Mouse (Mus musculus) B cell, adult (primary cell): ENCODE measurements around the gene Nkx2-4. TPM values are rescaled to one million over a fixed set of nuclear protein-coding genes. Genes with fewer than 3 reads are reported as not detected.

Experiments
- total RNA-seq: library from RNA; stranded (reverse); gene quantifications from 4 replicates; pipeline ENCODE4 v1.2.4, GENCODE M21; 2023; ENCODE audit not compliant: inconsistent age

Gene Nkx2-4
- not detected in 4 replicates for total RNA-seq

DNA sequence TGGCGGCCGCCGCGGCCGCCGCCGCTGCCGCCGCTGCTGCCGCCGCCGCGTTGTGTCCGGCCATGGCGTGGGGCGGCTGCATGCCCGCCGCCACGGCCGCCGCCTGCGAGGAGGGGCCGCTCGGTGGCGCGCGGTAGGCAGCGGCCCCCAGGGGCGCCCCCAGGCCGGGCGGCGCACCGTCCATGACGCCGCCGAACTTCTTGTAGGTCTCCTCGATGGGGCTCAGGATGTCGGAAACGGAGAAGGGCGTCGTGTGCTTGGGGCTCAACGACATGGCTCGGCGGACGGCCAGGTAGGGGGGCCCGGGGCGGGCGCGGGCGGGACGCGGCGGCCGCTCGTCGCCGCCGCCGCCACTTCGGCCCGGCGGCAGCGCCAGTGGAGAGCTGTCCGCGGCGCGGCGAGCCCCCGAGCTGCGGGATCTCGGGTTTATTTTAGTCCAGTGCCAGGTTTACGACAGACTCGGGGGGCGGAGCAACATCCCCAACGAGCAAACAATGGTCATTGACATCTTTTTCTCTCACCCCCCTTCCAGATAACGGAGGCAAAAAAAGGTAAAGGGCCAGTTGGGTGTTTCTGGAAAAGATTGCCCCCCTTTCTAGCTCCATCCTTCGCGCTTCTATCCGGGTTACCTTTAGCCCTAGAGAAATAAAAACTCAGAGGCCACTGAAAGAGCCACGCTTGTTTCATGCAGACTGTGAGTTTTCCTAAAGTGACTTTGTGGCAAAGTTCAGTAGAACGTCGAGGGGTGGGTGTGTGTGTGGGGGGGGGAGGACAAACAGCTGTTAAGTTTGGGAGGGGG, at the start of gene Nkx2-4:
Nkx2-4 (minus strand) TSS at position 374 of the 799 bp plus-strand sequence.

Other genes starting within 250 kb of the Nkx2-4 start
- 24.2 to 29.4 TPM (median 24.9 TPM) in 4 replicates for gene Kiz, start 229.6 kb downstream of the Nkx2-4 start, total RNA-seq
- 159 to 187 TPM (median 177 TPM) in 4 replicates for gene Xrn2, start 72.4 kb downstream of the Nkx2-4 start, total RNA-seq
- gene Nkx2-2, start 108.8 kb upstream of the Nkx2-4 start, total RNA-seq, result not detected in 4 replicates